Mouse (Mus musculus): Measurements from ENCODE around the gene Aox1. TPM values are rescaled to one million over a fixed set of nuclear protein-coding genes. Genes with fewer than 3 reads are reported as not detected.

Gene Aox1
- polyA plus RNA-seq, 2 experiments = 0.16 to 0.32 TPM

DNA sequence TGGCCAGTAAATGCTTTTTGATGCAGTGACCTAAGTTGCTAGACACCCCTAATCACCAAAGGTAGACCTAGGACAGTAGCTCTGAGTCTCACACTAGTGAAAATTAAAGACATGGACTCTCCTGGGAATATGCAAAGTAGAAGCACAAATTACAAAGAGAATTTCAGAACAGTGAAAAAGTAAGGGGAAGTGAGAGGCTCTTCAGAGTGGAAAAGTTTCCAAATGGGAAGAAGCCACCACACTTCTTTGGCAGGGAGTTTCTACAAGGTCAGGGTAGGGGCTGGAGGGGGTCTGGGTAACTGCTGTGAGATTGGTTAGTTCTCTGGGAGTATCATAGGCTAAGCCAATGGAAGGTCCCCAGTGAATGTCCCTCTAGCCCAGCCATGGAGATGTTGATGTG, 69.4 kb downstream of the Aox1 start:
- DNase-seq (ENCODE audit: low read depth in 3 of 3, low spot score in 3 of 3) (no peak), ATAC-seq (ENCODE audit: insufficient read depth) (no peak)
- TF ChIP-seq EP300 (IDR thresholded peaks at IDR 0.05; ENCODE audit: low read depth) (no peak), CTCF (IDR thresholded peaks at IDR 0.05; ENCODE audit: low read depth) (no peak)
- no peak overlapping the region for H3K4me3 ChIP-seq (ENCODE audit: insufficient read depth in 1 of 2, low read depth in 2 of 2, low read length in 2 of 2)
- no peak overlapping the region for H3K27ac ChIP-seq
- no peaks in the 10 kb centered on the region for H3K9me3 ChIP-seq (ENCODE audit: control insufficient read depth, low read length)
- no peaks in the 10 kb centered on the region for H3K4me1 ChIP-seq (replicated peaks; ENCODE audit: control insufficient read depth in 2 of 2, insufficient read depth in 2 of 2, low read length in 1 of 2)
- no peak overlapping the region for H3K4me2 ChIP-seq (ENCODE audit: low read depth)
- no peak overlapping the region for H3K9ac ChIP-seq (replicated peaks)
- H3K27me3 ChIP-seq (ENCODE audit: control insufficient read depth, insufficient read depth, low read length) = no peaks in the 10 kb centered on the region
- no peaks in the 10 kb centered on the region for H3K36me3 ChIP-seq (replicated peaks; ENCODE audit: control insufficient read depth, insufficient read depth, low read depth)

DNA sequence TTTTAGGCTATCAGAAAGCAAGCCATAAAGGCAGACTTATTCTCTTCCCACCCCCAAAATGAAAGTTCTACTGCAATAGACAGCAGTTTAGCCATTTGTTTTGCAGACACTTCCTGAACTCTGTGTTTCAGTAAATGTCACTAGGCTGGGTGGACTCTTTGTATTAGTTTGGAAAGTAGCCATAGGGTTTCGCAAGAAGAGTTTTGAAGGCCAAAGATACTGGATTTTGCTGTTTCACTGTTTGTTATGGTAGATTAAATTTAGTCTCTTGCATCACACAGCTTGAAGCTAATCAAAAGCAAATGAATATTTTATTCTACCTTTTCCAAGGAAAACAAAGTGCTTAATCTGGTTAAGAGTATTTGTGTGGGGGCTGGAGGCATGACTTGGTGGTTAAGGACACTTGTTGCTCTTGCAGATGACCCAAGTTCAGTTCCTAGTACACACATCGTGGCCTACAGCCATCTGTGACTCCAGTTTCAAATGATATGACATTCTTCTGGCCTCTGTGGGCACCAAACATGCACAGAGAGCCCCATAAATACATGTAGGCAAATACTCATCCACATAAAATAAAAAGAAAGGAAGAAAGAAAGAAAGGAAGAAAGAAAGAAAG, 71.9 kb downstream of the Aox1 start:
- H3K9ac ChIP-seq (replicated peaks) = no peak overlapping the region
- DNase-seq (ENCODE audit: low read depth in 3 of 3, low spot score in 3 of 3) = peak in 2 of 3 experiments; percentile 20 to 24
- no peaks in the 10 kb centered on the region for H3K4me1 ChIP-seq (replicated peaks; ENCODE audit: control insufficient read depth in 2 of 2, insufficient read depth in 2 of 2, low read length in 1 of 2)
- WGBS (ENCODE audit: insufficient replicate concordance) = 41% methylated on average over 2 of the region's 2 CpGs
- TF ChIP-seq CTCF (IDR thresholded peaks at IDR 0.05; ENCODE audit: low read depth) = no peak
- ATAC-seq (ENCODE audit: insufficient read depth) = no peak
- H3K4me3 ChIP-seq (ENCODE audit: insufficient read depth in 1 of 2, low read depth in 2 of 2, low read length in 2 of 2) = no peak overlapping the region
- no peak overlapping the region; the same call in 1 of the 2 replicates for H3K27ac ChIP-seq
- no peaks in the 10 kb centered on the region for H3K27me3 ChIP-seq (ENCODE audit: control insufficient read depth, insufficient read depth, low read length)
- H3K9me3 ChIP-seq (ENCODE audit: control insufficient read depth, low read length) = no peaks in the 10 kb centered on the region
- no peaks in the 10 kb centered on the region for H3K36me3 ChIP-seq (replicated peaks; ENCODE audit: control insufficient read depth, insufficient read depth, low read depth)
- H3K4me2 ChIP-seq (ENCODE audit: low read depth) = no peak overlapping the region

DNA sequence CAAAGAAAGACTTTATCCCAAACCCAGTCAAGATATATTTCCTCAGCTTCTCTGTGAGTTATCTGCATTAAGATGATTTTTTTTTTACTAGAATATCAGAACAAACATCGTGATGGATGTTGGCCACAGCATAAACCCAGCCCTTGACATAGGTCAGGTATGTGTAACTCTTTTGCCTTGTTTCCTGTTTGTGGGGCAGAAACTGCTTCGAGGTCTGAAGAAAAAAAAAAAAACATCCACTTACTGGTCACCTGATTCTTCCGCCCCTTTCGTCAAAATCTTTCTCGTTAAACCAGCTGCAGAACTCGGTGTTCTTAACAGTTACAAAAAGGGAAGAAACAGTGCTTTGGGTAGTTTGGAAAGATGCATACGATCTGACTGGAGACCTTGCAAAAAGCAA, 72.8 kb downstream of the Aox1 start:
- Histone ChIP-seq H3K4me1 (replicated peaks; ENCODE audit: control insufficient read depth in 2 of 2, insufficient read depth in 2 of 2, low read length in 1 of 2) (no peaks in the 10 kb centered on the region), H3K36me3 (replicated peaks; ENCODE audit: control insufficient read depth, insufficient read depth, low read depth) (no peaks in the 10 kb centered on the region), H3K27ac (no peak overlapping the region), H3K4me3 (ENCODE audit: insufficient read depth in 1 of 2, low read depth in 2 of 2, low read length in 2 of 2) (no peak overlapping the region), H3K9me3 (ENCODE audit: control insufficient read depth, low read length) (no peaks in the 10 kb centered on the region), H3K27me3 (ENCODE audit: control insufficient read depth, insufficient read depth, low read length) (no peaks in the 10 kb centered on the region), H3K4me2 (ENCODE audit: low read depth) (no peak overlapping the region), H3K9ac (replicated peaks) (no peak overlapping the region)
- no peak for DNase-seq (ENCODE audit: low read depth in 3 of 3, low spot score in 3 of 3)
- 54% methylated on average over 7 of the region's 7 CpGs for WGBS (ENCODE audit: insufficient replicate concordance)
- ATAC-seq (ENCODE audit: insufficient read depth) = no peak
- TF ChIP-seq CTCF (IDR thresholded peaks at IDR 0.05; ENCODE audit: low read depth) = no peak
- no peak for TF ChIP-seq EP300 (IDR thresholded peaks at IDR 0.05; ENCODE audit: low read depth)

DNA sequence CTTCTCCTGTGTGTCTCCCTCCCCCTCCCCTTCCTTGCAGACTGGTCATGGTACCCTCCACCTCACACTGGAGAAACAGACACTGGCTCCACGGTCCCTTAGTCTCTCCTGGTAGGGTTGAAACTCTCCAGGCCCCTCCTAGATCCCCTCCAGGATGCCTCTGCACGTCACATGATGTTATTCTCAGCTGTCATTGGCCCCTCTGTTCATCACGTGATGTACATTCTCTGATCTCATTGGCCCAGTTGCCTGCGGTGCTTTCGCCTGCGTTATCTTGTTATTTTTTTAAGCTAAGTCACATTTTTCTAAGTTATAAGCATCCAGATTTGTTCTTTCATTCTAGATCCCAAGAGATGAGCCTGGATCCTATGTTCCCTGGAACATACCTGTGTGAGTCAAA, 76.0 kb downstream of the Aox1 start:
- Histone ChIP-seq H3K27me3 (ENCODE audit: control insufficient read depth, insufficient read depth, low read length) (no peaks in the 10 kb centered on the region), H3K9me3 (ENCODE audit: control insufficient read depth, low read length) (no peaks in the 10 kb centered on the region), H3K27ac (no peak overlapping the region), H3K4me2 (ENCODE audit: low read depth) (no peak overlapping the region), H3K4me3 (ENCODE audit: insufficient read depth in 1 of 2, low read depth in 2 of 2, low read length in 2 of 2) (no peak overlapping the region), H3K9ac (replicated peaks) (no peak overlapping the region), H3K4me1 (replicated peaks; ENCODE audit: control insufficient read depth in 2 of 2, insufficient read depth in 2 of 2, low read length in 1 of 2) (no peaks in the 10 kb centered on the region), H3K36me3 (replicated peaks; ENCODE audit: control insufficient read depth, insufficient read depth, low read depth) (no peaks in the 10 kb centered on the region)
- WGBS (ENCODE audit: insufficient replicate concordance) = 66% methylated on average over 6 of the region's 6 CpGs
- DNase-seq (ENCODE audit: low read depth in 3 of 3, low spot score in 3 of 3) (no peak), ATAC-seq (ENCODE audit: insufficient read depth) (no peak)
- TF ChIP-seq CTCF (IDR thresholded peaks at IDR 0.05; ENCODE audit: low read depth) (no peak), EP300 (IDR thresholded peaks at IDR 0.05; ENCODE audit: low read depth) (no peak)

DNA sequence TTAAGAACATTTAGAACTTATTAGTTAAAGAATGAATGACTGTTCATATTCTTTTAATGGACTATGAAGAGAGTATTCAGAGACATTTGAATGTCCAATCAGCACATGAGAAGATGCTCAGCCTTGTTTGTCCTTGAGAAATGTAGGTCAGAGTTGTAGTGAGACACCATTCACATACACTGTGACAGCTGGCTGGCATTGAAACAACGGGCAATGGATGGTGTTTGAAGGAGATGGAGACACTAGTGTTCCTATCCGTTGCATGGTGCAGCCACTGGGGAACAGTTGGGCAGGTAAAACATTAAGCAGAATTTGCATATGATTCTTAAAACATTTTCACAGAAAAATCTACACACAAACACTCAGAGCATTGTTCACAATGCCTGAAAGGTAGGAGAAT, 77.3 kb downstream of the Aox1 start:
- ATAC-seq (ENCODE audit: insufficient read depth) = no peak
- no peak overlapping the region for H3K4me2 ChIP-seq (ENCODE audit: low read depth)
- H3K27ac ChIP-seq = no peak overlapping the region
- H3K9ac ChIP-seq (replicated peaks) = no peak overlapping the region
- H3K36me3 ChIP-seq (replicated peaks; ENCODE audit: control insufficient read depth, insufficient read depth, low read depth) = no peaks in the 10 kb centered on the region
- no peak for DNase-seq (ENCODE audit: low read depth in 3 of 3, low spot score in 3 of 3)
- H3K27me3 ChIP-seq (ENCODE audit: control insufficient read depth, insufficient read depth, low read length) = no peaks in the 10 kb centered on the region
- H3K4me3 ChIP-seq (ENCODE audit: insufficient read depth in 1 of 2, low read depth in 2 of 2, low read length in 2 of 2) = no peak overlapping the region
- 46% methylated on average over 2 of the region's 2 CpGs for WGBS (ENCODE audit: insufficient replicate concordance)
- no peak for TF ChIP-seq CTCF (IDR thresholded peaks at IDR 0.05; ENCODE audit: low read depth)
- H3K9me3 ChIP-seq (ENCODE audit: control insufficient read depth, low read length) = no peaks in the 10 kb centered on the region
- no peaks in the 10 kb centered on the region for H3K4me1 ChIP-seq (replicated peaks; ENCODE audit: control insufficient read depth in 2 of 2, insufficient read depth in 2 of 2, low read length in 1 of 2)

Data from liver, embryonic 14.5 days (tissue).